Mouse (Mus musculus) liver, embryonic 14.5 days (tissue): ENCODE results near the gene Nr1i3. TPM values are rescaled to one million over a fixed set of nuclear protein-coding genes. Genes with fewer than 3 reads are reported as not detected.
A peak's percentile ranks its signal among the peaks of the same experiment; 100 is the strongest.

ENCODE experiments used
- ATAC-seq: fragments of 200-750 bp; cut with Nextera tagmentation; 2 replicates; pipeline ENCODE4 v1.8.0; 2017; ENCODE audit warnings: moderate number of reproducible peaks, mild to moderate bottlenecking, moderate library complexity; ENCODE audit not compliant: insufficient read depth
- DNase-seq, 3 experiments: peaks; one replicate each; pipeline ENCODE4 v3.0.0-alpha.2; 2012 to 2013; ENCODE audit warnings: low read depth in 3 of 3, low spot score in 3 of 3
- H3K27ac ChIP-seq: fragments of 300-500 bp; sonication (generic); 2 replicates; pipeline ENCODE4 v1.5.1; 2014; ENCODE audit warnings: moderate library complexity, mild to moderate bottlenecking, control low read depth, inconsistent platforms
- H3K27me3 ChIP-seq: fragments of 300-500 bp; sonication (generic); 2 replicates; pipeline ENCODE4 v1.6.1; 2014; ENCODE audit warnings: mild to moderate bottlenecking, low read length, moderate library complexity; ENCODE audit not compliant: control insufficient read depth, insufficient read depth
- H3K36me3 ChIP-seq: fragments of 300-500 bp; sonication (generic); replicated peaks from 2 replicates; pipeline ENCODE4 v1.6.1; 2014; ENCODE audit warnings: low read depth; ENCODE audit not compliant: control insufficient read depth, insufficient read depth
- H3K4me1 ChIP-seq, 2 experiments: fragments of 200-500 bp in 1 of 2; fragments of 300-500 bp in 1 of 2; sonication (generic) in 1 of 2; replicated peaks; 2 replicates each; pipeline ENCODE4 v1.6.1; 2012 to 2014; ENCODE audit warnings: antibody characterized with exemption in 1 of 2, inconsistent platforms in 1 of 2, low read length in 1 of 2; ENCODE audit not compliant: control insufficient read depth in 2 of 2, insufficient read depth in 2 of 2
- H3K4me2 ChIP-seq: fragments of 300-500 bp; sonication (generic); 2 replicates; pipeline ENCODE4 v1.6.1; 2014; ENCODE audit warnings: low read depth, mild to moderate bottlenecking, control low read depth, moderate library complexity
- H3K4me3 ChIP-seq, 2 experiments: fragments of 200-500 bp in 1 of 2; fragments of 300-500 bp in 1 of 2; sonication (generic) in 1 of 2; 2 replicates each; pipeline ENCODE4 v1.5.1; 2012 to 2014; ENCODE audit warnings: low read depth in 2 of 2, low read length in 2 of 2, mild to moderate bottlenecking in 2 of 2, control low read depth in 1 of 2, inconsistent platforms in 1 of 2, moderate library complexity in 1 of 2; ENCODE audit not compliant: insufficient read depth in 1 of 2
- H3K9ac ChIP-seq: fragments of 300-500 bp; sonication (generic); replicated peaks from 2 replicates; pipeline ENCODE4 v1.6.1; 2014; ENCODE audit warnings: mild to moderate bottlenecking, control low read depth, moderate library complexity
- H3K9me3 ChIP-seq: fragments of 300-500 bp; sonication (generic); 2 replicates; pipeline ENCODE4 v1.6.1; 2016; ENCODE audit warnings: low read length, mixed read lengths; ENCODE audit not compliant: control insufficient read depth
- CTCF ChIP-seq: IDR thresholded peaks from 2 replicates; pipeline ENCODE4 v1.5.1; 2016; ENCODE audit warnings: antibody characterized with exemption, low read depth, control low read depth
- EP300 ChIP-seq: IDR thresholded peaks from 2 replicates; pipeline ENCODE4 v1.6.1; 2016; ENCODE audit warnings: antibody characterized with exemption, low read depth
- WGBS: fragments of 180-500 bp; shearing (Covaris S2); extraction: QIAGEN DNeasy Blood & Tissue Kit; methylation state at CpG from one replicate; pipeline ENCODE4 v1.1.7; 2014; ENCODE audit not compliant: insufficient replicate concordance; 5-methylcytosine and 5-hydroxymethylcytosine counted together
- polyA plus RNA-seq, 2 experiments: library from polyadenylated mRNA; depleted of rRNA in 1 of 2; stranded (reverse) in 1 of 2; unstranded in 1 of 2; fragments of >200 nt; fragmentation: Nextera tagmentation in 1 of 2; extraction: Ambion mirVana in 1 of 2; gene quantifications; 2 replicates each; pipeline versions ENCODE4 v1.2.1 to v1.2.3; 2012 to 2014

Nr1i3 gene
- polyA plus RNA-seq, 2 experiments, result 0.88 to 1.0 TPM

- ATAC-seq, result no peak
- peak overlapping the region; percentile 54 for H3K9ac ChIP-seq
Observed at GRCm38 (mm10) chr1:171220871-171221270, 7.1 kb downstream of the Nr1i3 start.

GRCm38 (mm10) chr1:171221281-171222193 is 7.8 kb downstream of the Nr1i3 start:
- Histone ChIP-seq H3K4me3 (peak overlapping the region; percentile 60 to 95), H3K4me2 (peak overlapping the region; percentile 87), H3K4me1 (peaks cover 11 to 15% of the 10 kb centered on the region in 2 experiments), H3K9me3 (no peaks in the 10 kb centered on the region), H3K27me3 (no peaks in the 10 kb centered on the region), H3K27ac (peak overlapping the region; percentile 17), H3K9ac (peak overlapping the region; percentile 54), H3K36me3 (no peaks in the 10 kb centered on the region)
- ATAC-seq, result no peak
- WGBS, result 6% methylated on average over 22 of the region's 22 CpGs
- TF ChIP-seq EP300 (no peak), CTCF (no peak)
- DNase-seq, result no peak

More at GRCm38 (mm10) chr1:171220871-171221270, 7.1 kb downstream of the Nr1i3 start:
- TF ChIP-seq CTCF (peak; percentile 96), EP300 (no peak)
- 6% methylated on average over 10 of the region's 10 CpGs for WGBS
- no peaks in the 10 kb centered on the region for H3K9me3 ChIP-seq
- H3K36me3 ChIP-seq, result no peaks in the 10 kb centered on the region
- H3K4me1 ChIP-seq, result peaks cover 11 to 15% of the 10 kb centered on the region in 2 experiments
- peak overlapping the region; percentile 87 for H3K4me2 ChIP-seq
- H3K27me3 ChIP-seq, result no peaks in the 10 kb centered on the region
- peak; percentile 69 to 74 (median 72) for DNase-seq
- H3K27ac ChIP-seq, result peak overlapping the region; percentile 17; the same call in 1 of the 2 replicates
- peak overlapping the region; percentile 60 to 95 for H3K4me3 ChIP-seq

- H3K36me3 ChIP-seq, result no peaks in the 10 kb centered on the region
- DNase-seq, result peak; percentile 96 to 98 (median 98)
- no peaks in the 10 kb centered on the region for H3K9me3 ChIP-seq
- H3K27ac ChIP-seq, result peak within 1 kb of the TSS; percentile 87
- H3K9ac ChIP-seq, result peak within 1 kb of the TSS; percentile 85
- H3K27me3 ChIP-seq, result no peaks in the 10 kb centered on the region
- H3K4me3 ChIP-seq, result peak within 1 kb of the TSS; percentile 60 to 95
- peak; percentile 77 for TF ChIP-seq CTCF
- TF ChIP-seq EP300, result no peak
- WGBS, result 1% methylated on average over 28 of the region's 28 CpGs
- peak within 1 kb of the TSS; percentile 87 for H3K4me2 ChIP-seq
- H3K4me1 ChIP-seq, result peaks cover 11 to 12% of the 10 kb centered on the region in 2 experiments
- ATAC-seq, result peak; percentile 95
Observed at GRCm38 (mm10) chr1:171222238-171223155, 8.7 kb downstream of the Nr1i3 start, which contains the start of gene Tomm40l. TSS of gene Tomm40l (minus strand) at chr1:171222514.

- Histone ChIP-seq H3K27me3 (no peaks in the 10 kb centered on the region), H3K4me1 (peaks cover 11 to 12% of the 10 kb centered on the region in 2 experiments), H3K9me3 (no peaks in the 10 kb centered on the region), H3K27ac (peak overlapping the region; percentile 87), H3K4me2 (peak overlapping the region; percentile 87), H3K4me3 (peak overlapping the region; percentile 60 to 95; a peak in 3 of 4 replicates), H3K9ac (peak overlapping the region; percentile 85), H3K36me3 (no peaks in the 10 kb centered on the region)
- DNase-seq (no peak), ATAC-seq (no peak)
- no peak for TF ChIP-seq CTCF
- TF ChIP-seq EP300, result no peak
- 60% methylated on average over 6 of the region's 6 CpGs for WGBS
Observed at GRCm38 (mm10) chr1:171223168-171223567, 9.4 kb downstream of the Nr1i3 start.
